Mouse (Mus musculus) urinary bladder, adult 2 months (tissue): ENCODE results near the gene Daam1. TPM values are rescaled to one million over a fixed set of nuclear protein-coding genes. Genes with fewer than 3 reads are reported as not detected.

ENCODE experiments used
- DNase-seq: peaks from one replicate; pipeline ENCODE4 v3.0.0; 2022; ENCODE audit warnings: low spot score
- polyA plus RNA-seq: library from polyadenylated mRNA; depleted of rRNA; stranded (reverse); fragments of >200 nt; gene quantifications from 2 replicates; pipeline ENCODE4 v1.2.3, GENCODE M21; 2012; rRNA removed

Daam1 gene
- polyA plus RNA-seq, 1 experiment, result 17.8 TPM

- DNase-seq, result no peak
Measured at GRCm38 (mm10) chr12:72041238-72041637, 210.4 kb downstream of the Daam1 start.

Other genes starting within 250 kb of the Daam1 start
- gene Gpr135, start 240.0 kb downstream of the Daam1 start, polyA plus RNA-seq, result 2.7 and 3.4 TPM in 2 replicates